Mouse (Mus musculus) gastrocnemius, adult 2 months (tissue): Measurements from ENCODE around the gene Gmds. TPM values are rescaled to one million over a fixed set of nuclear protein-coding genes. Genes with fewer than 3 reads are reported as not detected.

Source experiments
- DNase-seq: peaks from one replicate; pipeline ENCODE4 v3.0.0; 2022
- H3K27ac ChIP-seq: fragments of 200-600 bp; 2 replicates; pipeline ENCODE4 v1.8.1; 2022; ENCODE audit warnings: mild to moderate bottlenecking
- H3K4me3 ChIP-seq: fragments of 200-600 bp; 2 replicates; pipeline ENCODE4 v1.8.1; 2022; ENCODE audit warnings: mild to moderate bottlenecking, moderate library complexity
- CTCF ChIP-seq: fragments of 200-600 bp; IDR thresholded peaks from 2 replicates; pipeline ENCODE4 v1.8.1; 2022; ENCODE audit warnings: antibody characterized with exemption, mild to moderate bottlenecking, moderate library complexity
- intact Hi-C: fragments of 180-260 bp; cut with DNase I; formaldehyde crosslinking; loops from one replicate; pipeline ENCODE4 v1.15.1; 2025
- total RNA-seq, 2 experiments: library from RNA; stranded (reverse); gene quantifications; 2 replicates each; pipeline ENCODE4 v1.2.3; 2021

Gene Gmds
- total RNA-seq, 2 experiments from 2014 or later: 2.1 to 2.4 TPM

DNA sequence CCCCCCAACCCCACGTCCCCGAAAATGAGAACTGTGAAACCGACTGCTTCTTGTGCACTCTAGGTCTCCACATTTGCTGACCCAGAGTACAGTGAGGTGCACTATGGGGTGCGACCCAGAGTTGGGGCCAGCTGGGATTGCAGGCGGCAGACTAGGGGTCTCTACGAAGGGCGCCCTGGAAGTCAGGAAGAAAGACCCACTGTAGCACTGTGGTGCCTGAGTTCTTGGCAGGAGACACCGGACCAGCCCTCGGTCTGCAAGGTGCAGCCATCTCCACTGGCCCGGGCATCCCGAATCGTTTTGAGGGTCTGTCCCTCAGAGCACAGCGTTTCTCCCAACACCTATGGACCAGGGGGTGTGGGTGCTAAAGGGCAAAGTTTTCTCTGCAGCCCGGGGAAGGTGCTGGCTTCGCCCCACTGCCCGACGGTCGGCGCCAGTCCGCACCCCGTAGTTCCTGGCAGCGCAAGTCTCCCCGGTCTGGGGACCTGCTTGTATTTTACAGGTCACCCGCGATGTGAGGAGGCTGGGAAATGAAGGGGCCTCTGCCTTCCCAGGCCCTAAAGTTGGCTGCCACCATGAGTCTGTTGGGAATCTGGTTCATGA lies 536.7 kb downstream of the Gmds start:
- intact Hi-C loops: loop anchor here (1.0 to 5.0 kb wide), 7 partner anchors 154 to 879 kb away; no protein-coding TSS in a partner anchor
- Histone ChIP-seq H3K4me3 (peak overlapping the region; percentile 69), H3K27ac (no peak overlapping the region)
- DNase-seq: no peak
- TF ChIP-seq CTCF: no peak

- Histone ChIP-seq H3K27ac (no peak overlapping the region), H3K4me3 (peak overlapping the region; percentile 69)
- DNase-seq: peak; percentile 91
- TF ChIP-seq CTCF: peak; percentile 87
- intact Hi-C loops: loop anchor here (1.0 to 5.0 kb wide), 7 partner anchors 155 to 880 kb away; no protein-coding TSS in a partner anchor
Measured at GRCm38 (mm10) chr13:31800581-31801576, 537.7 kb downstream of the Gmds start.

- DNase-seq: no peak
- no peak for TF ChIP-seq CTCF
- intact Hi-C loops: no loop called here
- H3K4me3 ChIP-seq: no peak overlapping the region
- H3K27ac ChIP-seq: no peak overlapping the region
Measured at GRCm38 (mm10) chr13:31798075-31798474, 540.5 kb downstream of the Gmds start.

DNA sequence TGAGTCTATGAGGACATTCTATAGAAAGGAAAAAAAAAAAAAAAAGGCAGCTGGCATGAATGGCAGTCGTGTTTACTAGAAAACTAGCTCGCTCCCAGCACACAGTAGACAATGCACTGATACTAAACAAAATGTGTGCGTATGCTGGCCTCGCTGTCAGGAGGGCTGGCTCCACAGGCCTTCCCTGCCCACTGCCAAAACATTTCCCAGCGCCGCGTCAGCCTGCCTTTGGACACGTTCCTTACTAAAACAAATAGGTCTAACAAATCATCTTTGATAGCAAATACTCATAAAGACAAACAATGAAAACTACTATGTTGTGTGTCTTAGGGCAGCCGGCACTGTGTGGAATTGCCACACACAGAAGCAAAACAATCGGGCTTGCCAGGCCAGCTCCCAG lies 541.2 kb downstream of the Gmds start:
- no peak for DNase-seq
- TF ChIP-seq CTCF: no peak
- intact Hi-C loops: no loop called here

DNA sequence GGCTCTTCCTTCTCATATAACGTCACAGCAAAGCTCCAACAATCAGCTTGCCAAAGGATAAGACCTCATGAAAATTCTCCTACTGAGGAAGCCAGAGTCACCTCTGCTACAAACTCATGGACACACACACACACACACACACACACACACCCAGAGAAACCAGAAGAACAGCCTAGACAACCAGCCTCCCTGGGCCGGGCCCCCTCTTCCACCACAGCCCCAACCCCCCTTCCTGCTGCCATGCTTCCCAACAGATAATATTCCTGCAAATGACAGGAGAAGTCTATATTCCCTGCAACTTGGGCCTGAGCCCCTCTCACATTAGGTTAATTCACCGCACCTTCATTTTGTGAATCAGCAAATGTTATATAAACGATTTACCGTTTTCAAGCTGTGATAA lies 545.4 kb downstream of the Gmds start:
- no peak for DNase-seq
- Histone ChIP-seq H3K27ac (no peak overlapping the region), H3K4me3 (no peak overlapping the region)
- TF ChIP-seq CTCF: no peak
- intact Hi-C loops: loop anchor here (2.0 kb wide), 2 partner anchors 618 to 888 kb away; no protein-coding TSS in a partner anchor

More for the DNA sequence above, 541.2 kb downstream of the Gmds start:
- Histone ChIP-seq H3K4me3 (no peak overlapping the region), H3K27ac (no peak overlapping the region)

DNA sequence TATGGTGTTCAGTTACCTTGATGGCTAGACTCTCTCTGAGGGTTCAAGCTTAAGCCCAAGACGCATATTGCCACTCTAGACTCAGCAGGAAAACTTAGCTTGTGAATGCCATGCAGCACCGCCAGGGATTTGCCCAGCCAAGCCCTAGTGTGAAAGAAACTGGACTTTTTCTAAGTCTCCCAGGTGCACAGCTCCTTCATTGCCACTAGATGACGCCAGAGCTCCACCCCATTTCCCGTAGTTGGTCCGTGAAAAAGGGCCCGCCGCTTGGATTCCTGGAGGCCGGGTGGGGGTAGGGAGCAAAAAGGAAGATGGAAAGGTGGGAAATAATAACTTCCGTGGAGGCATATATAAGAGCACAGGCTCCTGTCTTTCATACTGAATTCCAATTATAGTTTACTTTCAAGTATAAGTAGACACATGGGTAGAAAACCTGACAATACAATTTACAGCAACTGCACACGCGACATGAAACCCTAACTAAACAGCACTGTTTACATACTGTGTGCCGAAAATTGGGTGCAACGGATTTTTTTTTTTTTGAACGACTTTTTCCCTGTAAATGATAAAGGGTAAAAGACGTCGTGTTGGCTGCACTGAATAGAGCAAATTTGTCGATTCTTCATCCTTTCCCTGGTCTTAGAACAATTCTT lies 545.9 kb downstream of the Gmds start:
- Histone ChIP-seq H3K27ac (no peak overlapping the region), H3K4me3 (no peak overlapping the region)
- intact Hi-C loops: loop anchor here (2.0 kb wide), 2 partner anchors 618 to 888 kb away; no protein-coding TSS in a partner anchor
- no peak for TF ChIP-seq CTCF
- DNase-seq: peak; percentile 47

DNA sequence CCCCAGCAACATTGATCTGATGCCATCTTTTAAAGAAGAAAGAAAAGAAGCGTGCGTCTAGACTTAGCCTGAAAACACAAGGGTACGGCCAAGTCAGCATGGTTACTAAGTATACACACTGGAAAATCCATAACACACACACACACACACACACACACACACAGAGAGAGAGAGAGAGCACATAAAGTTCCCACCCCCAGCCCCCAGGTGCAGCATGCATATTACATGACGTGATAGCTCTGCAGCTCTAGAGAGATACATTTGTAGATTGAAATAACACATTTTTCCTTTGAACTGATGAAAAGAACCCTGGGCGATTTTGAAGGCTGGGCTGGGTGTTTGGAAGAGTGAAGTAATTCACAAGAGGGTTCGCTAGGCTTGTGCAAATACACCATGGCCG lies 553.8 kb downstream of the Gmds start:
- no peak overlapping the region for H3K4me3 ChIP-seq
- no peak for DNase-seq
- H3K27ac ChIP-seq: no peak overlapping the region
- intact Hi-C loops: no loop called here
- TF ChIP-seq CTCF: no peak

- TF ChIP-seq CTCF: no peak
- intact Hi-C loops: no loop called here
- DNase-seq: no peak
- Histone ChIP-seq H3K27ac (no peak overlapping the region), H3K4me3 (no peak overlapping the region)
Measured at GRCm38 (mm10) chr13:31782063-31782462, 556.5 kb downstream of the Gmds start.

- intact Hi-C loops: no loop called here
- TF ChIP-seq CTCF: no peak
- DNase-seq: no peak
- no peak overlapping the region for H3K27ac ChIP-seq
- no peak overlapping the region for H3K4me3 ChIP-seq
Measured at GRCm38 (mm10) chr13:31780299-31780698, 558.2 kb downstream of the Gmds start.

GRCm38 (mm10) chr13:31779281-31779981 lies 559.1 kb downstream of the Gmds start:
- DNase-seq: peak; percentile 22
- H3K4me3 ChIP-seq: no peak overlapping the region
- no peak for TF ChIP-seq CTCF
- intact Hi-C loops: no loop called here
- no peak overlapping the region for H3K27ac ChIP-seq

GRCm38 (mm10) chr13:31775762-31776161 lies 562.8 kb downstream of the Gmds start:
- no peak overlapping the region for H3K27ac ChIP-seq
- intact Hi-C loops: no loop called here
- no peak for DNase-seq
- no peak overlapping the region for H3K4me3 ChIP-seq
- no peak for TF ChIP-seq CTCF

- no peak for DNase-seq
- intact Hi-C loops: no loop called here
- Histone ChIP-seq H3K27ac (no peak overlapping the region), H3K4me3 (no peak overlapping the region)
- no peak for TF ChIP-seq CTCF
Measured at GRCm38 (mm10) chr13:31772882-31773281, 565.7 kb downstream of the Gmds start.
